Mouse (Mus musculus) intestine, embryonic 14.5 days (tissue): ENCODE results near the gene Ankrd33b. TPM values are rescaled to one million over a fixed set of nuclear protein-coding genes. Genes with fewer than 3 reads are reported as not detected.
A peak's percentile ranks its signal among the peaks of the same experiment; 100 is the strongest.

Experiments
- ATAC-seq: fragments of 200-750 bp; cut with Nextera tagmentation; replicated peaks from 2 replicates; pipeline ENCODE4 v1.8.0; 2017; ENCODE audit warnings: low read depth, moderate number of reproducible peaks, moderate TSS enrichment, moderate library complexity; ENCODE audit not compliant: low FRiP score, low TSS enrichment
- DNase-seq: peaks from one replicate; pipeline ENCODE4 v3.0.0-alpha.2; 2018; ENCODE audit warnings: low spot score
- H3K27ac ChIP-seq: fragments of 300-500 bp; sonication (generic); 2 replicates; pipeline ENCODE4 v1.5.1; 2014; ENCODE audit warnings: low read depth, mild to moderate bottlenecking, control low read depth
- H3K27me3 ChIP-seq: fragments of 300-500 bp; sonication (generic); replicated peaks from 2 replicates; pipeline ENCODE4 v1.6.1; 2014; ENCODE audit warnings: low read length, control low read depth; ENCODE audit not compliant: control insufficient read depth, insufficient read depth
- H3K36me3 ChIP-seq: fragments of 300-500 bp; sonication (generic); 2 replicates; pipeline ENCODE4 v1.6.1; 2014; ENCODE audit warnings: low read length, control low read depth; ENCODE audit not compliant: control insufficient read depth, insufficient read depth
- H3K4me1 ChIP-seq: fragments of 300-500 bp; sonication (generic); replicated peaks from 2 replicates; pipeline ENCODE4 v1.6.1; 2014; ENCODE audit warnings: low read length, control low read depth, mixed read lengths; ENCODE audit not compliant: control insufficient read depth, insufficient read depth
- H3K4me2 ChIP-seq: fragments of 300-500 bp; sonication (generic); 2 replicates; pipeline ENCODE4 v1.6.1; 2014; ENCODE audit warnings: low read length
- H3K4me3 ChIP-seq: fragments of 300-500 bp; sonication (generic); 2 replicates; pipeline ENCODE4 v1.5.1; 2014; ENCODE audit warnings: low read depth, low read length, control low read depth, mixed read lengths
- H3K9ac ChIP-seq: fragments of 300-500 bp; sonication (generic); 2 replicates; pipeline ENCODE4 v1.6.1; 2014; ENCODE audit warnings: mild to moderate bottlenecking, low read length
- H3K9me3 ChIP-seq: fragments of 300-500 bp; sonication (generic); 2 replicates; pipeline ENCODE4 v1.6.1; 2016; ENCODE audit warnings: low read length, control low read depth; ENCODE audit not compliant: control insufficient read depth
- whole genome bisulfite sequencing: fragments of 180-500 bp; shearing (Covaris S2); extraction: QIAGEN DNeasy Blood & Tissue Kit; methylation state at CpG from one replicate; pipeline ENCODE4 v1.1.7; 2014; 5-methylcytosine and 5-hydroxymethylcytosine counted together
- polyA plus RNA-seq: library from polyadenylated mRNA; unstranded; fragments of >200 nt; fragmentation: Nextera tagmentation; extraction: Ambion mirVana; gene quantifications from 2 replicates; pipeline ENCODE4 v1.2.1, GENCODE M21; 2014

The Ankrd33b gene
- polyA plus RNA-seq, 1 experiment from 2014 or later: 0.41 TPM

GRCm38 (mm10) chr15:31312001-31312400, 55.5 kb downstream of the Ankrd33b start:
- no peak overlapping the region for H3K4me2 ChIP-seq
- H3K9ac ChIP-seq: no peak overlapping the region
- WGBS: 57% methylated on average over 2 of the region's 2 CpGs
- H3K36me3 ChIP-seq: no peaks in the 10 kb centered on the region
- no peaks in the 10 kb centered on the region for H3K4me1 ChIP-seq
- no peaks in the 10 kb centered on the region for H3K9me3 ChIP-seq
- no peak overlapping the region for H3K27ac ChIP-seq
- no peaks in the 10 kb centered on the region for H3K27me3 ChIP-seq
- no peak for DNase-seq
- no peak overlapping the region for H3K4me3 ChIP-seq
- no peak for ATAC-seq

DNA sequence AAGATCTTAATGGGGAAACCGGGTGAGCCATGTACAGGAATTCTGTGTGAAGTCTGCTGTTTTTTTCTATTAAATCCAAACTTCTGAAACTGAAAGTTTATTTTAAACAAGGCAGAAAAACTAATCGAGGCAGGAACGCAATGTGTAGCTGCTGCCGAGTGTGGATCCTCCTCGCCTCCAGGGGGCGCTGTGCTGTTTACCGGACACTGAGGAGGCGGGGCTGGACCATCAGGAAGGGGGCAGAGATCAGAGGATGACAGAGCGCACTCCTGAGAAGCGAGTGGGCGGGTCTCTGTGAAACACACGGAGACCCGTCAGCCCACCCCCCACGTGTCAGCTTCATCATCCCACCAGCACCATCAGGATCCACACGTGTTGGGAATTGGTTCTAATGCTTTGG, 58.0 kb downstream of the Ankrd33b start:
- 70% methylated on average over 15 of the region's 15 CpGs for WGBS
- H3K9me3 ChIP-seq: no peaks in the 10 kb centered on the region
- no peak overlapping the region for H3K27ac ChIP-seq
- DNase-seq (no peak), ATAC-seq (no peak)
- no peak overlapping the region for H3K4me2 ChIP-seq
- H3K36me3 ChIP-seq: no peaks in the 10 kb centered on the region
- no peak overlapping the region for H3K4me3 ChIP-seq
- no peaks in the 10 kb centered on the region for H3K27me3 ChIP-seq
- H3K4me1 ChIP-seq: no peaks in the 10 kb centered on the region
- H3K9ac ChIP-seq: no peak overlapping the region

GRCm38 (mm10) chr15:31306726-31307125, 60.8 kb downstream of the Ankrd33b start:
- Histone ChIP-seq H3K9ac (no peak overlapping the region), H3K27ac (no peak overlapping the region), H3K4me3 (no peak overlapping the region), H3K27me3 (no peaks in the 10 kb centered on the region), H3K4me1 (no peaks in the 10 kb centered on the region), H3K9me3 (no peaks in the 10 kb centered on the region), H3K36me3 (no peaks in the 10 kb centered on the region), H3K4me2 (no peak overlapping the region)
- WGBS: 82% methylated on average over 4 of the region's 4 CpGs
- ATAC-seq (no peak), DNase-seq (no peak)

- Histone ChIP-seq H3K9ac (no peak overlapping the region), H3K4me2 (no peak overlapping the region), H3K27ac (no peak overlapping the region), H3K4me1 (no peaks in the 10 kb centered on the region), H3K36me3 (no peaks in the 10 kb centered on the region), H3K9me3 (no peaks in the 10 kb centered on the region), H3K4me3 (no peak overlapping the region), H3K27me3 (no peaks in the 10 kb centered on the region)
- 44% methylated on average over 6 of the region's 6 CpGs for WGBS
- no peak for ATAC-seq
- DNase-seq: no peak
These were observed 62.3 kb downstream of the Ankrd33b start for GRCm38 (mm10) chr15:31305181-31305580.

DNA sequence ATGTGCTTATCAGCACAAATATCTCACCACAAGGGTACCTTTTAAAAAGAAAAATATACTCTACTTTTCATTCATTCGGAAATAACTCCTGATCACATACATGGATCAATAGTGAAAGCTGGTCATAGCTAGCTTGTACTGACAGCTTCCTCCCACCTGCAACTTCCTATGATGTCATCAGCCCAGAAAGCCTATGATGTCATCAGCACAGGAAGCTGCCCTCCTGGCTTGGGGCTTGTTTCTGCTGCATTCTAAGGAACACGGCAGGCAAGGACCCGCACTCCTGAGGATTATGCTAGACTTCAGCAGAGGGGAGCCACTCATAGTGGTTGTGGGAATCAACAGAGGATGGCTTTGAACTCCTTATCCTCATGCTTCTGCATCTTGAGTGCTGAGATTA, 63.2 kb downstream of the Ankrd33b start:
- DNase-seq (no peak), ATAC-seq (no peak)
- 71% methylated on average over 3 of the region's 3 CpGs for WGBS
- Histone ChIP-seq H3K36me3 (no peaks in the 10 kb centered on the region), H3K4me1 (no peaks in the 10 kb centered on the region), H3K4me3 (no peak overlapping the region), H3K9me3 (no peaks in the 10 kb centered on the region), H3K27ac (no peak overlapping the region), H3K9ac (no peak overlapping the region), H3K4me2 (no peak overlapping the region), H3K27me3 (no peaks in the 10 kb centered on the region)

GRCm38 (mm10) chr15:31302293-31302990, 65.1 kb downstream of the Ankrd33b start:
- no peaks in the 10 kb centered on the region; the same call in 1 of the 2 replicates for H3K4me1 ChIP-seq
- DNase-seq (no peak), ATAC-seq (no peak)
- no peak overlapping the region for H3K9ac ChIP-seq
- no peaks in the 10 kb centered on the region for H3K9me3 ChIP-seq
- H3K4me3 ChIP-seq: no peak overlapping the region
- 46% methylated on average over 12 of the region's 12 CpGs for WGBS
- H3K27me3 ChIP-seq: peaks cover 12% of the 10 kb centered on the region
- H3K27ac ChIP-seq: no peak overlapping the region
- H3K36me3 ChIP-seq: no peaks in the 10 kb centered on the region
- H3K4me2 ChIP-seq: no peak overlapping the region

- ATAC-seq (no peak), DNase-seq (peak; percentile 47)
- 50% methylated on average over 6 of the region's 6 CpGs for WGBS
- Histone ChIP-seq H3K4me1 (no peaks in the 10 kb centered on the region; the same call in 1 of the 2 replicates), H3K36me3 (no peaks in the 10 kb centered on the region), H3K27ac (no peak overlapping the region), H3K9me3 (no peaks in the 10 kb centered on the region), H3K4me2 (no peak overlapping the region), H3K9ac (no peak overlapping the region), H3K4me3 (no peak overlapping the region), H3K27me3 (peaks cover 30% of the 10 kb centered on the region)
These were observed 68.1 kb downstream of the Ankrd33b start for GRCm38 (mm10) chr15:31299258-31299917.

DNA sequence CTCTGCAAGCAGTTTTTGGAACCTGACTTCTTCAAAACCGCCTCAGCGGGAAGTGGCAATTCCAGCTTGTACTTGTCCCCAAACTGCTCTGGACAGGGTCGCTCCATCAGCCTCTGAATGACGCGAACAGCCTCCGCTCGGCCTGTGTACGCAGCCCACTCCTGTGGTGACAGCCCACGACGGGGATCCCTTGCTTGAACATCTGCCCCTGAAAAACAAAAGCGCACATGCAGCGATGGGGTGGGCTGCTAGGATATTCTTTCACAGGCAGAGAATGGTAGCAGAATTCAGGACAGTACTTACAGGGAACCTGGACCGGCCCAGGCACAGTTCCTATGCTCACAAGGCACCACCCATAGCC, 69.8 kb downstream of the Ankrd33b start:
- 0 out of 2 replicates have a peak overlapping the region, but pooled peaks have one; percentile 18 for H3K4me3 ChIP-seq
- no peaks in the 10 kb centered on the region for H3K36me3 ChIP-seq
- no peak overlapping the region for H3K9ac ChIP-seq
- H3K27ac ChIP-seq: no peak overlapping the region
- DNase-seq (peak; percentile 53), ATAC-seq (no peak)
- H3K4me1 ChIP-seq: peaks cover 3% of the 10 kb centered on the region; the same call in 1 of the 2 replicates
- no peaks in the 10 kb centered on the region for H3K9me3 ChIP-seq
- H3K27me3 ChIP-seq: peaks cover 30% of the 10 kb centered on the region
- H3K4me2 ChIP-seq: peak overlapping the region; percentile 37
- 19% methylated on average over 13 of the region's 13 CpGs for WGBS
